Mouse (Mus musculus) cerebellum, postnatal 25 days (tissue): ENCODE results near the gene Mef2c.

Experiments
- DNase-seq, 2 experiments: peaks; one replicate each; pipeline ENCODE4 v3.0.0; 2021; ENCODE audit warnings: mixed read lengths in 2 of 2

Mef2c gene

DNA sequence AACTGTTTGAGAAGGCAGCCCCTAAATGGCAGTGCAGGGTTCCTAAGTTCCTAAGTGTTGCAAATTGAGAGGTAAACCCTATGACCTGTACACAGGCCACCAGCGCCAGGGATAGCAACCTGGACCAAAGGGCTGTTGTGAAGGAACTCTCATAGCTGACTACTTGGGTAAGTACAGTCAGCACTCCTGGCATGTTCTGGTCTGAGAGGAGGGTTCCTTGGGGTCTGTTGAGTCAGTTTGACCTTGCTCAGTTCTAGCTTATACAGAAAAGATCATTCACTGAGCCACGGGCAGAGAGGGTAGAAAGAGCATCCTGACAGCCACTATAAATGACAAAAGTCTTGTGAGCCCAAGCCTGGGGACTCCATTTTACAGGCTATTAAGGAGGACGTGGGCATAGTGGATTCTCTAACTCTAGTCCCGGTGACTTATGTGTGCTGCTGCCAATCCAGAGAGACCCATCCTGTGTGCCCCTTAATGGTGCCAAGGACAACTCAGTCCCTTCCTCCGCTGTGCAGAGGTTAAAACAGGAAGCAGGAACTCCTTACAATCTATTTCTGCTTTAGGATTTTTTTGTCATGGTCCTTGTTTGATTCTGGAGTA, 209.0 kb downstream of the Mef2c start:
- DNase-seq = peak; percentile 48 to 51

DNA sequence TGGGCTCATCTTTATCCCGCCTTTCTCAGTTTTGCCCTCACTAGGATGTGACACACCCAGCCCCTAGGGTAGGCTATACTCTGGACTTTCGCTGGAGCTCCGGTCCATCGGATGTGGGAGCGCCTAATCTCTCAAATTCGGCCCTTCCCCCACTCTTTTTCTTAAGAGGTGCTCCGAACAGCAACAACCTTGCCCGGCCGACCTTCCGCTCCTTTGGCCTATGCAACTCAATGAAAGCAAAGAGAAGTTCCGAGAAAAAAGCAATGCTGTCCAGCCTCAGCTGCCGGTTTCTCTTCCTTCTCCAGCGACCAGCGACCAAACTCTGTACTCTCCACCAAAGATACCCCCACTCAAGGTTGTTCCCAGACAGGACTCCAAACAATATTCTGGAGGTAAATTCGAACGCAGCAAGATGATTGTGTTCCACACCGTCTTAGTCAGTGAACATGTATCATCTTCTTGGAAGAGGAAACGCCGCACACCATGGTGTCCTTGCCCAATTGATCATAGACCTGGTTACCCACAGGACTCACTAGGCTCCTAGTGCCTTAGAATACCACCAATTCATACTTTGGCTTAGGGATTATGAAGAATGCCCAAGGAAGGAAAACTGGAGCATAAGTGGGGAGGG, 209.9 kb downstream of the Mef2c start:
- DNase-seq = peak; percentile 65 to 71

DNA sequence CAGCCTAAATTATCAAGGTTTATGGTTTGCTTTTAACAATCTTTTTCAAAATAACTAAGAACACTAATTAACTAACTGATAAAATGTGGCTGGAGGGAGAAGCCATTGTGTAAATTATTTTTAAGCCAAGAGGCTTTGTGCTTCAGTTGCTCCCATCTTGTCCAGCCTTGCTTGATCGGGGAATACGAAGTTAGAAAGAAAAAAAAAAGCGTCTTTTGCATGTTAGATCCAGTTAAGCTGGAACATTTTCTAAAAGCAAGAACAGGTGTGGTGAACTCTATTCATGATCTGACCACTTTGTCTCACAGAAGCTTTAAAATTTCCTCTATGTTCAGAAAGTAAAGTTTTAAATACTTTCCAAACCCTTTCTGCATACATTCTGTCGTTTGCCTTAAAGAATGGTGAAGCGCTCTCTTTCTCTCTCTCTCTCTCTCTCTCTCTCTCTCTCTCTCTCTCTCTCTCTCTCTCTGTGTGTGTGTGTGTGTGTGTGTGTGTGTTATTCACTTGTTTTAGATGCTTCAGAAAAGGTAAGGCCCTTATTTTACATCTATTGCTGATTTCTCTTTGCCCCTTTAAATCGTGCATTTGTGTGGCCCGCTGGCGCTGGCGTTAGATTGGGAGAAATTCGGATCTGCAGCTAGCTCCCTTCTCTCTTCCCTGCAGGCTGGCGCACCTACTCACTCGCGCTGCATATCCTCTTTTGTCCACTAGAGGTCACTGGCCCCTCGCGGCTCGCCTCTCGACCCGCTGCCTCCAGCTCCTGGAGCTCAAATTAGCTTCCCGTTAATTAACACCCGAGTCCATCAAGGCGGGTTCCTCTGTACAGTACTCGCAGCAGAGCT, 210.9 kb downstream of the Mef2c start:
- peak; percentile 98 to 99 for DNase-seq

DNA sequence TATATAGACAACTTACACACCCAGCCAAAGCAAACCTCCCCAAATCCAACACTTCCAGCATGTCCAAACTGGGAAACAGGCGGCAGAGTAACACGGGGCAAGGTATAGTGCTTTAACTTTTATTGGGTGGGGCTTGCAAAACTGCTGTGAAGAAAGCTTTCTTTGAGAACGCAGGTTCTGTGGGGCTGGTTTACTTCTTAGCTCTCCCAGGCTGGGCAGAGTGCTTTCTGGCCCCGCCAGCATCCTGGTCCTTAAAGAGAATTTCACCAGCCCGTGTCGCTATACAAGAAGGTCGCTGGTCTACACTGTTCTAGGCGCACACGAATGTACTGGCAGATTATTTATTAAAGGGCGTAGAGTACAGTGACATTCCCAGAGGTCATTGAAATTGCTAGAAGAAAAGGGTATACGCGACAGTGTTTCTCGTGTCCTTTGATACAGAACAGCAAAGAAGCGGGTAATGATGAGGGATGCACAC, 211.5 kb downstream of the Mef2c start:
- no peak for DNase-seq

DNA sequence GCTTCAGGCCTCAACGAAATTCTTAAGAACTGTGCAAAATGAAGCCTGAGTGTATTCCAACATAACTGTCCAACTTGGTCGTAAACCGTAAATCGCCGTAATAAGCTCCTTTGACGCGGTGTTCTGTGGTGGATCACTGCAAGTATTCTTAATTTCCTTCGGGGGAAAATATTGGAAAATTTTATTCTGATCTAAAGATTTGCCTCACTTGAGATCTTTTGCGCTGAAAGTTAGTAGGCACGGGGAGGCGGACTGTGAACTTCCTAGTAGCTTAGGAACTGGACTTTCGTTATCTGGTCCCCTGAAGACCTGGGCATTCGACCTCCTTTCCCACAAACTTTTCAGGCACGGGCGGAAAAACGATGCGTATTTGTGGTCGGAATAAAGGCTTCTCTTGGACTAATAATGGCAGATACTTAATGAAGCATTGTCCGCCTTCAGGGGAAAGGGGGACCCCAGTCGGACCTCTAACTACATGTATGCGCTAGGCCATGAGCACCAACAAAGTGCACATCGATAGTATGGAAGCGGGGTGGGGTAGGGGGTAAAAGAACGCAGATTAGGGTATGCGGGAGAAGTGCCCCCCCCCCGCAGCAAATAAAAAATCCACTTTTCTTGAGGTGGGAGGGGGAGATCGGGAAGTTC, 212.3 kb downstream of the Mef2c start:
- peak; percentile 51 to 60 for DNase-seq
